Mouse (Mus musculus) embryonic fibroblast, embryonic 13.5 days (primary cell): Measurements from ENCODE around the gene Cadm1.

Experiments
- CTCF ChIP-seq: IDR thresholded peaks from 2 replicates; pipeline ENCODE4 v1.5.1; 2011; ENCODE audit warnings: mild to moderate bottlenecking, control low read depth, low read length, moderate library complexity, borderline replicate concordance; ENCODE audit not compliant: insufficient read depth
- POLR2A ChIP-seq: IDR thresholded peaks from 2 replicates; pipeline ENCODE4 v1.6.1; 2011; ENCODE audit warnings: low read depth, mild to moderate bottlenecking, control low read depth, low read length, moderate library complexity

DNA sequence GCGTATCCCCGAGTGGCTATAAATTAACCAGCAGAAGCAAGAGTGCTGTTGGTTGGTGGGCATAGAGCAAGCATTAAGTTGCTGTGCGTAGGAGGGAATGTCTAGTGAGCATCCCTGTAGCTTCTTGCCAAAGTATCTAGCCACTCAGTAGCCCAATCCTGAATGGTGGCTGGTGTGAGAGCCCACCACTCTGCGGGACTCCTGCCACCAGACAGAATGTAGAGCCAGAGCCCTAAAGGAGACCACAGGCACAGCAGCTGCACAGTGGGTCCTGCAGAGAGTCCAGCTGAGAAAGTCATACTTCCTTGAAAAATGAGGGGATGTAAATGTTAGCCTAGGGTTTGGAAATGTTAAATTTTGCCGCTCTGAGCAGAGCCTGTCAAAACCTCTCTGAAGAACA, 232.9 kb downstream of the Cadm1 start:
- TF ChIP-seq CTCF (no peak), POLR2A (no peak)
